Mouse (Mus musculus) G1E (cell line): Measurements from ENCODE around the gene 6330403K07Rik.

Experiments
- CTCF ChIP-seq: IDR thresholded peaks from 2 replicates; pipeline ENCODE4 v1.5.1; 2012; ENCODE audit warnings: low read depth, low read length, inconsistent platforms, mixed read lengths
- GATA1 ChIP-seq: IDR thresholded peaks from 2 replicates; pipeline ENCODE4 v1.6.1; 2012; ENCODE audit warnings: borderline replicate concordance, low read length, inconsistent platforms, mixed read lengths
- TAL1 ChIP-seq: conservative IDR thresholded peaks from 2 replicates; pipeline ENCODE4 v1.6.1; 2012; ENCODE audit warnings: low read depth, low read length, inconsistent platforms, mixed read lengths

DNA sequence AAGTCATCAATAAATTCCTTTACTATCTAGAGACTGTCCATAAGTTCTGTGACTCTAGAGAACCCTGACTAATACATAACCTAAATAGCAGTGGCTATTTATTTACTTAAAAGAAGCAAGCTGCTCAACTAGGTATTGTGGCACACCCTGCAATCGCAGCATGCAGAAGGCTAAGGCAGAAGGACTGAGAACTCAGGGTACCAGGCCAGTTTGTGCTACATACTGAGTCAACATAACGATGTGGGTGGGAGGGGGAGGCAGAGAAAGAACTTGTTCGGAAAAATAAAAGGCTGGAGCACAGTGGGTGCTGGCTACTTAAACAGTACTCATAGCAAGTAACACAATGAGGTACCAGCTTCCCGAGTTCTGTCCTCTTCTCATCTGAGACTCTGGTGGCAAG lies 32.1 kb downstream of the 6330403K07Rik start:
- TF ChIP-seq GATA1 (no peak), CTCF (no peak), TAL1 (no peak)
